In genomic region chr4:150002021-150002528, GRCm38 (mm10) we compare ENCODE assay signal across 9 mouse cellular contexts. TPM values are rescaled to one million over a fixed set of nuclear protein-coding genes. Genes with fewer than 3 reads are reported as not detected.
DNase-seq lines count a peak whose midpoint lies in the region; ATAC-seq and TF ChIP-seq lines count a peak whose summit lies in the region.
"Had no signal": no experiment of that assay in that cellular context is flagged by ENCODE, and none has a peak within 500 bp of the region (broad histone marks: within the 10 kb centered on the region; RNA-seq: fewer than 3 reads in every experiment).

No protein-coding gene starts in this region.

- no peak for TF ChIP-seq CTCF in embryonic fibroblast, embryonic 13.5 days (IDR thresholded peaks at IDR 0.05; ENCODE audit: borderline replicate concordance, insufficient read depth, low read length)

- H3K4me3 ChIP-seq in heart, embryonic 11.5 days (ENCODE audit: low read depth, low read length): no peak overlapping the region
- H3K4me3 ChIP-seq in embryonic fibroblast, embryonic 13.5 days (ENCODE audit: insufficient read depth, low read length): no peak overlapping the region
- no peak overlapping the region for H3K4me3 ChIP-seq in myocyte
- no peak overlapping the region for H3K4me3 ChIP-seq in midbrain, embryonic 13.5 days (replicated peaks)
- H3K4me3 ChIP-seq: neural tube, embryonic 12.5 days had no signal

- H3K9ac ChIP-seq in heart, embryonic 11.5 days (ENCODE audit: low read depth, low read length): peak overlapping the region; percentile 30; the same call in 1 of the 2 replicates
- no peak overlapping the region for H3K9ac ChIP-seq in midbrain, embryonic 13.5 days (replicated peaks)
- H3K9ac ChIP-seq: neural tube, embryonic 12.5 days had no signal

- no peaks in the 10 kb centered on the region for H3K36me3 ChIP-seq in heart, embryonic 11.5 days (ENCODE audit: control insufficient read depth, insufficient read depth, low read length)
- no peaks in the 10 kb centered on the region for H3K36me3 ChIP-seq in myocyte (ENCODE audit: control insufficient read depth, insufficient read depth)
- H3K36me3 ChIP-seq in midbrain, embryonic 13.5 days: no peaks in the 10 kb centered on the region
- H3K36me3 ChIP-seq: neural tube, embryonic 12.5 days had no signal

- no peak for TF ChIP-seq POLR2A in embryonic fibroblast, embryonic 13.5 days (IDR thresholded peaks at IDR 0.05; ENCODE audit: low read depth, low read length)
- TF ChIP-seq POLR2A in myocyte (IDR thresholded peaks at IDR 0.05; ENCODE audit: insufficient read length, low read depth): no peak

- no peaks in the 10 kb centered on the region; the same call in 1 of the 2 replicates for H3K9me3 ChIP-seq in heart, embryonic 11.5 days (replicated peaks; ENCODE audit: control insufficient read depth, low read length)
- H3K9me3 ChIP-seq in midbrain, embryonic 13.5 days: no peaks in the 10 kb centered on the region
- H3K9me3 ChIP-seq: neural tube, embryonic 12.5 days had no signal

- 38% methylated on average over 12 of the region's 12 CpGs for WGBS in heart, embryonic 11.5 days (ENCODE audit: insufficient replicate concordance)
- 69% methylated on average over 12 of the region's 12 CpGs for WGBS in midbrain, embryonic 13.5 days

- H3K27ac ChIP-seq in heart, embryonic 11.5 days (ENCODE audit: low read depth, low read length): no peak overlapping the region
- peak overlapping the region; percentile 66 for H3K27ac ChIP-seq in embryonic fibroblast, embryonic 13.5 days (ENCODE audit: insufficient read depth, low read length)
- H3K27ac ChIP-seq in midbrain, embryonic 13.5 days: no peak overlapping the region
- H3K27ac ChIP-seq: neural tube, embryonic 12.5 days had no signal

- peak overlapping the region; percentile 32 for H3K4me2 ChIP-seq in heart, embryonic 11.5 days
- peak overlapping the region; percentile 18 for H3K4me2 ChIP-seq in myocyte (ENCODE audit: low read depth)
- H3K4me2 ChIP-seq in midbrain, embryonic 13.5 days (replicated peaks): no peak overlapping the region
- H3K4me2 ChIP-seq: neural tube, embryonic 12.5 days had no signal

- peaks cover 20% of the 10 kb centered on the region for H3K79me2 ChIP-seq in myocyte (ENCODE audit: control insufficient read depth, insufficient read depth)

- no peak for DNase-seq in heart, adult 9 months (ENCODE audit: low spot score in 2 of 2)
- peak; percentile 81 for DNase-seq in kidney, postnatal 14 days
- no peak for DNase-seq in spleen, postnatal 14 days (ENCODE audit: low spot score in 2 of 2)
- no peak for DNase-seq in right cerebral cortex, postnatal 4 days

- no peak for ATAC-seq in heart, embryonic 11.5 days (replicated peaks; ENCODE audit: insufficient number of reproducible peaks, low FRiP score, low TSS enrichment)
- ATAC-seq in midbrain, embryonic 13.5 days: no peak

- no peaks in the 10 kb centered on the region for H3K27me3 ChIP-seq in heart, embryonic 11.5 days (ENCODE audit: control insufficient read depth, insufficient read depth, low read length)
- no peaks in the 10 kb centered on the region for H3K27me3 ChIP-seq in myocyte (ENCODE audit: control insufficient read depth, insufficient read depth, insufficient read length)
- no peaks in the 10 kb centered on the region for H3K27me3 ChIP-seq in midbrain, embryonic 13.5 days
- H3K27me3 ChIP-seq: neural tube, embryonic 12.5 days had no signal

- no peak overlapping the region for H3ac ChIP-seq in myocyte (ENCODE audit: control insufficient read depth, insufficient read length)

- peaks cover 28% of the 10 kb centered on the region for H3K4me1 ChIP-seq in heart, embryonic 11.5 days (ENCODE audit: control insufficient read depth, insufficient read depth, low read length)
- H3K4me1 ChIP-seq in embryonic fibroblast, embryonic 13.5 days (ENCODE audit: control insufficient read depth, insufficient read depth, low read length): peaks cover 15% of the 10 kb centered on the region
- no peaks in the 10 kb centered on the region for H3K4me1 ChIP-seq in midbrain, embryonic 13.5 days (replicated peaks)
- H3K4me1 ChIP-seq: neural tube, embryonic 12.5 days had no signal

TF ChIP-seq in myocyte, 11 proteins besides CTCF, POLR2A, EP300 and RAD21:
- TF ChIP-seq CEBPB (IDR thresholded peaks at IDR 0.05; ENCODE audit: insufficient read depth, poor library complexity, severe bottlenecking) (no peak), MAX (IDR thresholded peaks at IDR 0.05; ENCODE audit: low read depth) (no peak), E2F4 (IDR thresholded peaks at IDR 0.05; ENCODE audit: insufficient read depth) (no peak), MYOD1 (IDR thresholded peaks at IDR 0.05; ENCODE audit: control insufficient read depth in 1 of 3, insufficient read length in 2 of 3, low read depth in 2 of 3) (no peak), MYOG (IDR thresholded peaks at IDR 0.05; ENCODE audit: control insufficient read depth in 1 of 3, insufficient read depth in 1 of 3, insufficient read length in 2 of 3, low read depth in 2 of 3) (no peak), POLR2AphosphoS2 (IDR thresholded peaks at IDR 0.05; ENCODE audit: insufficient read length, low read depth) (no peak), REST (IDR thresholded peaks at IDR 0.05; ENCODE audit: insufficient read depth, insufficient read length) (no peak), TCF12 (IDR thresholded peaks at IDR 0.05; ENCODE audit: insufficient read depth, poor library complexity, severe bottlenecking) (no peak)

RNA-seq across cellular contexts. Expression of gene H6pd, which starts 6.7 kb away (rescaled TPM):
- 4.8 and 6.2 TPM in 2 replicates for polyA plus RNA-seq in heart, embryonic 11.5 days (2014; fragmentation: Nextera tagmentation; extraction: Ambion mirVana)
- polyA plus RNA-seq in embryonic fibroblast, embryonic 13.5 days (2011; ENCODE audit: insufficient read length, low read depth, missing spikeins): 59.2 and 64.8 TPM in 2 replicates
- polyA plus RNA-seq in myocyte (2012; fragmentation: generic; extraction: Trizol): 21.8 TPM
- 1.7 and 1.9 TPM in 2 replicates for polyA plus RNA-seq in midbrain, embryonic 13.5 days (2015; fragmentation: Nextera tagmentation; extraction: Ambion mirVana)

RNA-seq across cellular contexts. Expression of gene Spsb1, which starts 47.2 kb away (rescaled TPM):
- polyA plus RNA-seq in heart, embryonic 11.5 days (2014; fragmentation: Nextera tagmentation; extraction: Ambion mirVana): 4.7 and 5.6 TPM in 2 replicates
- 36.4 and 40.9 TPM in 2 replicates for polyA plus RNA-seq in embryonic fibroblast, embryonic 13.5 days (2011; ENCODE audit: insufficient read length, low read depth, missing spikeins)
- polyA plus RNA-seq in myocyte (2012; fragmentation: generic; extraction: Trizol): 22.6 TPM
- polyA plus RNA-seq in midbrain, embryonic 13.5 days (2015; fragmentation: Nextera tagmentation; extraction: Ambion mirVana): 4.0 and 4.8 TPM in 2 replicates
